Mouse (Mus musculus) bone marrow macrophage, adult 2 months (primary cell): Measurements from ENCODE around the gene Alb. TPM values are rescaled to one million over a fixed set of nuclear protein-coding genes. Genes with fewer than 3 reads are reported as not detected.

ENCODE experiments used
- H3K27ac ChIP-seq: 2 replicates; pipeline ENCODE4 v1.5.1; 2012; ENCODE audit warnings: low read depth, low read length; ENCODE audit not compliant: insufficient read depth
- H3K4me1 ChIP-seq: 2 replicates; pipeline ENCODE4 v1.6.1; 2012; ENCODE audit warnings: low read length; ENCODE audit not compliant: control insufficient read depth, insufficient read depth
- H3K4me3 ChIP-seq: 2 replicates; pipeline ENCODE4 v1.5.1; 2012; ENCODE audit warnings: mild to moderate bottlenecking, low read length, moderate library complexity; ENCODE audit not compliant: insufficient read depth
- CTCF ChIP-seq: IDR thresholded peaks from 2 replicates; pipeline ENCODE4 v1.5.1; 2012; ENCODE audit warnings: low read depth, mild to moderate bottlenecking, low read length, moderate library complexity
- POLR2A ChIP-seq: IDR thresholded peaks from 2 replicates; pipeline ENCODE4 v1.6.1; 2012; ENCODE audit warnings: mild to moderate bottlenecking, low read depth, low read length, borderline replicate concordance
- polyA plus RNA-seq: library from polyadenylated mRNA; stranded (reverse); fragments of >200 nt; gene quantifications from 2 replicates; pipeline ENCODE4 v1.2.4, GENCODE M21; 2012; ENCODE audit not compliant: missing spikeins, insufficient read depth, insufficient read length

Alb gene
- polyA plus RNA-seq, 1 experiment, result not detected

DNA sequence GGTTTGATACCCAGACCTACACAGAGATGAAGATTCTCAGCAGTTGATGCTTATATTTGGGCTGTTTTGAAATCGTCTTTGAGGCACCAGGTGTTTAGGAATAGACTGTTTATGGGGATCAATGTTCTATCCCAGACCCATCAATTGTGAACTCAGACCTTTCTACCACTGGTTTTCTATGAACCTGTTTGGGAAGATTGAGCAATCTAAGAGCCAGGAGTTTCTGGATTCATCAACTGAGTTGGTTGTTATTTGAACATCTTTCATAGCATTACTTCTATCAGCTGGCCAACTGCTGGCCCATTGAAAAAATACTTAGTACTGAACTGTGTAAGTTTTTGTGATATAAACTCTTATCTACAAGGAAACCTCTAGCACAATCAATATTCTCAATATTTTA is 3.5 kb upstream of the Alb start:
- no peaks in the 10 kb centered on the region for H3K4me1 ChIP-seq
- H3K4me3 ChIP-seq, result no peak overlapping the region
- no peak for TF ChIP-seq CTCF

GRCm38 (mm10) chr5:90458727-90459126 is 2.0 kb upstream of the Alb start:
- no peak overlapping the region for H3K27ac ChIP-seq
- TF ChIP-seq POLR2A, result no peak
- TF ChIP-seq CTCF, result no peak
- H3K4me3 ChIP-seq, result no peak overlapping the region
- H3K4me1 ChIP-seq, result no peaks in the 10 kb centered on the region

More for the DNA sequence above, 3.5 kb upstream of the Alb start:
- H3K27ac ChIP-seq, result no peak overlapping the region

GRCm38 (mm10) chr5:90466806-90467205 is 6.1 kb downstream of the Alb start:
- Histone ChIP-seq H3K4me3 (no peak overlapping the region), H3K4me1 (peaks cover 2% of the 10 kb centered on the region; the same call in 1 of the 2 replicates), H3K27ac (no peak overlapping the region)
- TF ChIP-seq CTCF (no peak), POLR2A (no peak)

GRCm38 (mm10) chr5:90467245-90467644 is 6.5 kb downstream of the Alb start:
- Histone ChIP-seq H3K4me3 (no peak overlapping the region), H3K27ac (no peak overlapping the region), H3K4me1 (peaks cover 2% of the 10 kb centered on the region; the same call in 1 of the 2 replicates)
- no peak for TF ChIP-seq POLR2A
- TF ChIP-seq CTCF, result no peak

- TF ChIP-seq POLR2A, result no peak
- Histone ChIP-seq H3K4me1 (peaks cover 2% of the 10 kb centered on the region; the same call in 1 of the 2 replicates), H3K4me3 (no peak overlapping the region), H3K27ac (no peak overlapping the region)
Observed at GRCm38 (mm10) chr5:90470836-90471235, 10.1 kb downstream of the Alb start.

- TF ChIP-seq POLR2A (no peak), CTCF (no peak)
- Histone ChIP-seq H3K27ac (no peak overlapping the region), H3K4me3 (no peak overlapping the region)
Observed at GRCm38 (mm10) chr5:90473902-90474301, 13.2 kb downstream of the Alb start.

GRCm38 (mm10) chr5:90474369-90474768 is 13.7 kb downstream of the Alb start:
- no peak overlapping the region for H3K27ac ChIP-seq
- H3K4me3 ChIP-seq, result no peak overlapping the region
- peaks cover 6% of the 10 kb centered on the region; the same call in 1 of the 2 replicates for H3K4me1 ChIP-seq
- TF ChIP-seq CTCF (no peak), POLR2A (no peak)

More at GRCm38 (mm10) chr5:90473902-90474301, 13.2 kb downstream of the Alb start:
- peaks cover 6% of the 10 kb centered on the region; the same call in 1 of the 2 replicates for H3K4me1 ChIP-seq

DNA sequence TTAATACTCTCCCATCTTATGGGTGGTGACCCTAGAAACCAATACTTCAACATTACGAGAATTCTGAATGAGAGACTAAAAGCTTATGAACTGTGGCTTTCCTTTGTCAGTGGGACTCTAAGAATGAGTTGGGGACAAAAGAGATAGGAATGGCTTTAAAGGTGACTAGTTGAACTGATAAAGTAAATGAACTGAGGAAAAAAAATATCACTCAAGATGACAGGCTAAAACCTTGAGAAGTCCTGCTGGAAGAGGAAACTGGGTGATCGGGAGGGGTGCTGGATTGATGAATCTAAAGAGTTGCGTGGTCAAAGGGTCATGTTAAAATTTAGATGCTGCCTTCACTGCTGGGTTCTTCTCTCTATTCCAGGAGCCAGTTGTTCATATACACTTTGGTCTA is 16.0 kb downstream of the Alb start:
- TF ChIP-seq CTCF (no peak), POLR2A (no peak)
- Histone ChIP-seq H3K4me3 (no peak overlapping the region), H3K4me1 (peaks cover 6% of the 10 kb centered on the region; the same call in 1 of the 2 replicates), H3K27ac (no peak overlapping the region)

DNA sequence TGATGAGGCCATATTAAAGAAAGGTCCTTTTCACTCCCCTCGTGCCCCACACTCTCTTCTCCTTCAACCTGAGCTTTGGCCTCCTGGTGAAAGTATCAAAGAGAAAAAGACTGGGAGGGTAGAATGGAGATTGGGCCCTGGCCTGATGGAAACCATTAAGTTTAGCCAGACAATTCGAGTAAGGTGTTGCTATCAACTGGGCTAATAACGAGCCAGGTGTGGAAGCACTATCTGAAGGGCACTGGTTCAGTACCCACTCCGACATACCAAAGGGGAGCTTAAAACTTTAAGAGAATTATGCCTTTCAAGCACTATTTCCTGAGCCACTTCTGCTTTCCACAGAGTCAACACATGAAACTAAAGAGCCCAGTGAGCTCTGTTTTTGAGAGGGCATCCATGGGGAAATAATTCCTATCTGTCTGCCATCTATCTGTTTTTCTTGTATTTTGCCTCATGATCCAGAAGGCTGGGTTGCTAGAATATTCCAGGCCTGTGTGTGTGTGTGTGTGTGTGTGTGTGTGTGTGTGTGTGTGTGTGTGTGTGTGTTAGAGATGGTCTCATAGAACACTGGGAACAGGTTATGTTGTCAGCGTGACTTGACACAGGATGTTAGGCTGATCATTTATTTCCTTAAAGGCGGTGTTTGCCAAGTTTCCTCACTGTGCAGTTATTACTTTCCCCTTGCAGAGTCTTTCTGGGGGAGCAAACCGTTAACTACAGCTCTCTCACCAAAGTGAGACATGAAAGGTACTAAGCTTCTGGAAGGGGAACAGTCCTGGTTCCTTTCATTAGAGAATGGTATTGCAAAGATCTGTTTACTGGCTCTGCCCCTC is 16.8 kb downstream of the Alb start:
- Histone ChIP-seq H3K4me1 (peaks cover 6% of the 10 kb centered on the region; the same call in 1 of the 2 replicates), H3K27ac (no peak overlapping the region), H3K4me3 (no peak overlapping the region)
- TF ChIP-seq POLR2A (no peak), CTCF (no peak)

- TF ChIP-seq POLR2A, result no peak
- TF ChIP-seq CTCF, result no peak
- H3K27ac ChIP-seq, result no peak overlapping the region
- peaks cover 6% of the 10 kb centered on the region; the same call in 1 of the 2 replicates for H3K4me1 ChIP-seq
- no peak overlapping the region for H3K4me3 ChIP-seq
Observed at GRCm38 (mm10) chr5:90478886-90479285, 18.2 kb downstream of the Alb start.

DNA sequence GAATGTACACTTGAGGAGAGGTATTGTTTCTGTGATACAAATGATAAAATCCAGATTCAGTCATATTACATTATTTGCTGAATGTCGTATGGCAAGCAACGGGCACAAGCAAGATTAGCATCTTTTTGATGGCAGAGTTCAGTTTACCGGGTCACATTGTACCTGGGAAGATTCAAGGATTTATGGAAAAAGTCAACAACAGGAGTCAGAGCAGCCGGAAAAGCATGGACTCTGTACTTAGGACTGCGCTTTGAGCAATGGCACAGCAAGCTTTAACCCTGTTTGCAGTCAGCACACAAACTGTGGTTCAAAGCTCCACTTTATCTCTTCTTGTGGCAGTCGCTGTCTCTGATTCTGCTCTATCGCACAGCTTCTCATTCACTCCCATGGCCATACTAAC is 24.9 kb downstream of the Alb start:
- TF ChIP-seq POLR2A (no peak), CTCF (no peak)
- no peaks in the 10 kb centered on the region for H3K4me1 ChIP-seq
- H3K4me3 ChIP-seq, result no peak overlapping the region
- no peak overlapping the region for H3K27ac ChIP-seq
